Mouse (Mus musculus): ENCODE data around the gene Coq2.

Coq2 gene

GRCm38 (mm10) chr5:100671398-100671797 is 3.5 kb downstream of the Coq2 start:
- in situ Hi-C loops (cut with MboI; ENCODE audit: unreplicated experiment in 2 of 2), result loop anchor here (25.0 kb wide), 1 partner anchor 609 kb away; no protein-coding TSS in a partner anchor

- in situ Hi-C loops (cut with MboI; ENCODE audit: unreplicated experiment in 2 of 2), result loop anchor here (10.0 to 25.0 kb wide), 3 partner anchors 262 to 605 kb away; no protein-coding TSS in a partner anchor
These were observed 8.0 kb downstream of the Coq2 start for GRCm38 (mm10) chr5:100666965-100667364.

- in situ Hi-C loops (cut with MboI; ENCODE audit: unreplicated experiment in 2 of 2), result loop anchor here (5.0 to 25.0 kb wide), 4 partner anchors 117 to 602 kb away; no protein-coding TSS in a partner anchor
These were observed 11.1 kb downstream of the Coq2 start for GRCm38 (mm10) chr5:100663854-100664253.

- in situ Hi-C loops (cut with MboI; ENCODE audit: unreplicated experiment in 2 of 2), result loop anchor here (5.0 to 25.0 kb wide), 4 partner anchors 116 to 601 kb away; no protein-coding TSS in a partner anchor
These were observed 11.9 kb downstream of the Coq2 start for GRCm38 (mm10) chr5:100663011-100663410.

GRCm38 (mm10) chr5:100658460-100658859 is 16.5 kb downstream of the Coq2 start:
- in situ Hi-C loops (cut with MboI; ENCODE audit: unreplicated experiment in 2 of 2), result loop anchor here (25.0 kb wide), 1 partner anchor 596 kb away; no protein-coding TSS in a partner anchor

GRCm38 (mm10) chr5:100656352-100656751 is 18.6 kb downstream of the Coq2 start:
- in situ Hi-C loops (cut with MboI; ENCODE audit: unreplicated experiment in 2 of 2), result loop anchor here (25.0 kb wide), 1 partner anchor 594 kb away; no protein-coding TSS in a partner anchor

GRCm38 (mm10) chr5:100652327-100652726 is 22.6 kb downstream of the Coq2 start:
- in situ Hi-C loops (cut with MboI; ENCODE audit: unreplicated experiment in 2 of 2), result loop anchor here (25.0 kb wide), 1 partner anchor 590 kb away; no protein-coding TSS in a partner anchor

GRCm38 (mm10) chr5:100651486-100651885 is 23.5 kb downstream of the Coq2 start:
- in situ Hi-C loops (cut with MboI; ENCODE audit: unreplicated experiment in 2 of 2), result loop anchor here (25.0 kb wide), 1 partner anchor 589 kb away; no protein-coding TSS in a partner anchor

GRCm38 (mm10) chr5:100650969-100651368 is 24.0 kb downstream of the Coq2 start:
- in situ Hi-C loops (cut with MboI; ENCODE audit: unreplicated experiment in 2 of 2), result loop anchor here (25.0 kb wide), 1 partner anchor 589 kb away; no protein-coding TSS in a partner anchor

- in situ Hi-C loops (cut with MboI; ENCODE audit: unreplicated experiment in 2 of 2), result no loop called here
These were observed 26.4 kb downstream of the Coq2 start for GRCm38 (mm10) chr5:100648546-100648945.

GRCm38 (mm10) chr5:100648046-100648445 is 26.9 kb downstream of the Coq2 start:
- in situ Hi-C loops (cut with MboI; ENCODE audit: unreplicated experiment in 2 of 2), result no loop called here

GRCm38 (mm10) chr5:100646558-100646957 is 28.4 kb downstream of the Coq2 start:
- in situ Hi-C loops (cut with MboI; ENCODE audit: unreplicated experiment in 2 of 2), result no loop called here

GRCm38 (mm10) chr5:100643991-100644535 is 30.9 kb downstream of the Coq2 start:
- in situ Hi-C loops (cut with MboI; ENCODE audit: unreplicated experiment in 2 of 2), result loop anchor here (5.0 kb wide), 1 partner anchor 72 kb away; the partner anchor contains the start of gene Plac8 (in 2 of the 2)

GRCm38 (mm10) chr5:100643253-100643990 is 31.5 kb downstream of the Coq2 start:
- in situ Hi-C loops (cut with MboI; ENCODE audit: unreplicated experiment in 2 of 2), result loop anchor here (5.0 kb wide), 1 partner anchor 71 kb away; the partner anchor contains the start of gene Plac8 (in 2 of the 2)

- in situ Hi-C loops (cut with MboI; ENCODE audit: unreplicated experiment in 2 of 2), result loop anchor here (5.0 kb wide), 1 partner anchor 70 kb away; the partner anchor contains the start of gene Plac8 (in 2 of the 2)
These were observed 32.6 kb downstream of the Coq2 start for GRCm38 (mm10) chr5:100642316-100642715.

GRCm38 (mm10) chr5:100638483-100638882 is 36.5 kb downstream of the Coq2 start:
- in situ Hi-C loops (cut with MboI; ENCODE audit: unreplicated experiment in 2 of 2), result no loop called here

- in situ Hi-C loops (cut with MboI; ENCODE audit: unreplicated experiment in 2 of 2), result no loop called here
These were observed 38.0 kb downstream of the Coq2 start for GRCm38 (mm10) chr5:100636794-100637544.

- in situ Hi-C loops (cut with MboI; ENCODE audit: unreplicated experiment in 2 of 2), result no loop called here
These were observed 39.0 kb downstream of the Coq2 start for GRCm38 (mm10) chr5:100635908-100636307.

- in situ Hi-C loops (cut with MboI; ENCODE audit: unreplicated experiment in 2 of 2), result no loop called here
These were observed 40.0 kb downstream of the Coq2 start for GRCm38 (mm10) chr5:100634885-100635478.

GRCm38 (mm10) chr5:100632540-100633129 is 42.3 kb downstream of the Coq2 start:
- in situ Hi-C loops (cut with MboI; ENCODE audit: unreplicated experiment in 2 of 2), result no loop called here

All from v-Abl transformed pro-B cells (cell line).